Mouse (Mus musculus) CH12.LX (cell line): Measurements from ENCODE around the gene Gm21411.
"Not testable (repeated sequence)": the region's sequence is repeated elsewhere in the genome, so short reads cannot be mapped to it uniquely, and the experiment has no call there.

Experiments
- CTCF ChIP-seq, 2 experiments: IDR thresholded peaks in 1 of 2; conservative IDR thresholded peaks in 1 of 2; 2 replicates each; pipeline ENCODE4 v1.5.1; 2011 to 2012; ENCODE audit warnings: low read depth in 2 of 2, low read length in 2 of 2, improper control_type of control experiment in 1 of 2, inconsistent platforms in 1 of 2, mild to moderate bottlenecking in 1 of 2, moderate library complexity in 1 of 2
- JUND ChIP-seq: conservative IDR thresholded peaks from 2 replicates; pipeline ENCODE4 v1.6.1; 2011; ENCODE audit warnings: low read depth, low read length, improper control_type of control experiment
- POLR2A ChIP-seq: IDR thresholded peaks from 2 replicates; pipeline ENCODE4 v1.6.1; 2011; ENCODE audit warnings: low read depth, mild to moderate bottlenecking, improper control_type of control experiment, low read length
- ZC3H11A ChIP-seq: IDR thresholded peaks from 2 replicates; pipeline ENCODE4 v1.6.1; 2012; ENCODE audit warnings: low read depth, mild to moderate bottlenecking, inconsistent platforms, low read length, improper control_type of control experiment
- ZNF384 ChIP-seq: IDR thresholded peaks from 2 replicates; pipeline ENCODE4 v1.6.1; 2012; ENCODE audit warnings: low read depth, low read length, improper control_type of control experiment, inconsistent platforms

- not testable (repeated sequence) for TF ChIP-seq ZNF384; CTCF (conservative IDR thresholded peaks at IDR 0.05 in 1 of 2, IDR thresholded peaks at IDR 0.05 in 1 of 2; ENCODE audit: low read depth in 2 of 2, low read length in 2 of 2); JUND; POLR2A; ZC3H11A
Observed at GRCm38 (mm10) chr4:146903126-146903525, 6.3 kb downstream of the Gm21411 start.
